25 mouse cellular contexts compared by ENCODE assay signal in the genomic region with DNA sequence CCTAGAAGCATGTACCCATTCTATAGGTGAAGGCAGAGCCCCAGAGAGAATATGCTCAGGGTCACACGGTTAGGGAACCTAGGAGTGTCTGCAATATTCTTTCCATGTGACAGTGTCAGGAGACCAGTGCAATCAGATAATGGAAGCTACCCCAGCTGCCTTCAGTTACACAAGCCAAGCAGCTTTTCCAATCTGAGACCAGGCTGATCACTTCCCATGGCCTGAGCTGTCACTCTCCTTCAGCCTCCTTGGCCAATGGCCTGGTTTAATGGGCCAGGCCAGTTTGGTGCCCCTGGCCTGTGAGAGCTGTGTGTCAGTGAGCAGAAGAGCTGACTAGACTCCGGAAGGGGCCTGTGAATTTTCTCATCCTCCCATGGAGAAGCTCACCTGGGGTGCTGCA. TPM values are rescaled to one million over a fixed set of nuclear protein-coding genes. Genes with fewer than 3 reads are reported as not detected.
"Had no signal": no experiment of that assay in that cellular context is flagged by ENCODE, and none has a peak within 500 bp of the region (broad histone marks: within the 10 kb centered on the region; RNA-seq: fewer than 3 reads in every experiment).

No protein-coding gene starts in this region.

- H3K4me1 ChIP-seq: limb, embryonic 10.5 days; limb, embryonic 13.5 days; liver, embryonic 12.5 days; liver, embryonic 15.5 days; lung, embryonic 15.5 days; megakaryocyte, embryonic 14.5 days; midbrain, embryonic 10.5 days; midbrain, embryonic 13.5 days had no signal

- H3K9me3 ChIP-seq: limb, embryonic 10.5 days; limb, embryonic 13.5 days; liver, embryonic 12.5 days; liver, embryonic 15.5 days; lung, embryonic 15.5 days; megakaryocyte, embryonic 14.5 days; midbrain, embryonic 10.5 days; midbrain, embryonic 13.5 days had no signal

- DNase-seq: liver; lung, adult 18-20 months; lung, postnatal 10 days; lung, postnatal 36 days; thymus, adult 18-20 months; thymus, postnatal 36 days had no signal

- H3K9ac ChIP-seq: limb, embryonic 13.5 days; liver, embryonic 12.5 days; liver, embryonic 15.5 days; lung, embryonic 15.5 days; midbrain, embryonic 13.5 days had no signal

- H3K4me2 ChIP-seq: limb, embryonic 13.5 days; liver, embryonic 12.5 days; liver, embryonic 15.5 days; lung, embryonic 15.5 days; midbrain, embryonic 13.5 days had no signal

- ATAC-seq: intestine, postnatal 0 days; liver, embryonic 12.5 days; midbrain, embryonic 13.5 days; midbrain, embryonic 16.5 days had no signal

- H3K27ac ChIP-seq: limb, embryonic 10.5 days; limb, embryonic 13.5 days; liver, embryonic 12.5 days; liver, embryonic 15.5 days; lung, embryonic 15.5 days; midbrain, embryonic 10.5 days; midbrain, embryonic 13.5 days had no signal

- H3K4me3 ChIP-seq: limb, embryonic 10.5 days; limb, embryonic 13.5 days; liver, embryonic 12.5 days; liver, embryonic 15.5 days; lung, embryonic 15.5 days; megakaryocyte, embryonic 14.5 days; midbrain, embryonic 10.5 days; midbrain, embryonic 13.5 days; myocyte had no signal

- H3K27me3 ChIP-seq: limb, embryonic 13.5 days; liver, embryonic 12.5 days; liver, embryonic 15.5 days; lung, embryonic 15.5 days; megakaryocyte, embryonic 14.5 days; midbrain, embryonic 13.5 days had no signal

RNA-seq across cellular contexts. Expression of a gene that starts 43.0 kb away (rescaled TPM):
- total RNA-seq: monocyte, adult 5-6 weeks had no signal
- polyA plus RNA-seq: midbrain, embryonic 10.5 days had no signal

RNA-seq across cellular contexts. Expression of a gene that starts 48.2 kb away (rescaled TPM):
- total RNA-seq: layer of hippocampus, postnatal 14 days; left cerebral cortex, adult 18-20 months; left cerebral cortex, postnatal 25 days; monocyte, adult 5-6 weeks had no signal
- polyA plus RNA-seq: intestine, postnatal 0 days; liver, embryonic 15.5 days; lung, embryonic 15.5 days; midbrain, embryonic 10.5 days; midbrain, embryonic 16.5 days; myocyte; neural tube, embryonic 14.5 days; small intestine, adult 2 months; spleen, adult 2 months; stomach, embryonic 16.5 days had no signal
